ENCODE assay signal across 12 mouse cellular contexts in genomic region chr1:153274611-153275010, GRCm38 (mm10). TPM values are rescaled to one million over a fixed set of nuclear protein-coding genes. Genes with fewer than 3 reads are reported as not detected.
DNase-seq lines count a peak whose midpoint lies in the region; ATAC-seq and TF ChIP-seq lines count a peak whose summit lies in the region.
"Had no signal": no experiment of that assay in that cellular context is flagged by ENCODE, and none has a peak within 500 bp of the region (broad histone marks: within the 10 kb centered on the region; RNA-seq: fewer than 3 reads in every experiment).

No protein-coding gene starts in this region.

- no peaks in the 10 kb centered on the region for H3K36me3 ChIP-seq in intestine, embryonic 14.5 days (ENCODE audit: control insufficient read depth, insufficient read depth, low read length)
- H3K36me3 ChIP-seq in intestine, postnatal 0 days (ENCODE audit: control insufficient read depth, insufficient read depth), result no peaks in the 10 kb centered on the region
- H3K36me3 ChIP-seq in embryonic facial prominence, embryonic 14.5 days (ENCODE audit: control insufficient read depth, insufficient read depth, low read length), result no peaks in the 10 kb centered on the region
- H3K36me3 ChIP-seq in lung, embryonic 16.5 days (ENCODE audit: control insufficient read depth, insufficient read depth, low read length), result no peaks in the 10 kb centered on the region
- H3K36me3 ChIP-seq in hindbrain, embryonic 14.5 days (replicated peaks; ENCODE audit: control insufficient read depth, insufficient read depth), result no peaks in the 10 kb centered on the region
- H3K36me3 ChIP-seq: limb, embryonic 15.5 days had no signal

- H3K4me3 ChIP-seq in intestine, embryonic 14.5 days (ENCODE audit: low read depth, low read length), result no peak overlapping the region
- H3K4me3 ChIP-seq in intestine, postnatal 0 days (ENCODE audit: low read depth, low read length), result no peak overlapping the region
- no peak overlapping the region for H3K4me3 ChIP-seq in embryonic facial prominence, embryonic 14.5 days (ENCODE audit: low read depth, low read length)
- no peak overlapping the region for H3K4me3 ChIP-seq in lung, embryonic 16.5 days (ENCODE audit: low read length)
- H3K4me3 ChIP-seq in hindbrain, embryonic 14.5 days (replicated peaks; ENCODE audit: low read length), result no peak overlapping the region
- H3K4me3 ChIP-seq: limb, embryonic 15.5 days had no signal

- 26% methylated on average over 6 of the region's 6 CpGs for WGBS in intestine, embryonic 14.5 days
- 15% methylated on average over 6 of the region's 6 CpGs for whole genome bisulfite sequencing in intestine, postnatal 0 days
- WGBS in embryonic facial prominence, embryonic 14.5 days, result 40% methylated on average over 6 of the region's 6 CpGs
- WGBS in lung, embryonic 16.5 days, result 10% methylated on average over 6 of the region's 6 CpGs
- whole genome bisulfite sequencing in hindbrain, embryonic 14.5 days, result 39% methylated on average over 6 of the region's 6 CpGs

- 0 out of 2 replicates have a peak, but pooled peaks have one; percentile 48 for ATAC-seq in intestine, embryonic 14.5 days (replicated peaks; ENCODE audit: low FRiP score, low TSS enrichment, low read depth)
- ATAC-seq in intestine, postnatal 0 days, result no peak
- ATAC-seq in embryonic facial prominence, embryonic 14.5 days (ENCODE audit: low read depth), result peak; percentile 19; the same call in 1 of the 2 replicates
- peak; percentile 83 for ATAC-seq in lung, embryonic 16.5 days (ENCODE audit: low read depth)
- no peak for ATAC-seq in hindbrain, embryonic 14.5 days (ENCODE audit: low FRiP score)

- H3K9me3 ChIP-seq in intestine, embryonic 14.5 days (ENCODE audit: control insufficient read depth, low read length), result no peaks in the 10 kb centered on the region
- H3K9me3 ChIP-seq in intestine, postnatal 0 days (ENCODE audit: control insufficient read depth), result no peaks in the 10 kb centered on the region
- no peaks in the 10 kb centered on the region for H3K9me3 ChIP-seq in embryonic facial prominence, embryonic 14.5 days (ENCODE audit: control insufficient read depth, low read length)
- no peaks in the 10 kb centered on the region for H3K9me3 ChIP-seq in lung, embryonic 16.5 days (ENCODE audit: control insufficient read depth, low read length)
- H3K9me3 ChIP-seq in hindbrain, embryonic 14.5 days (ENCODE audit: control insufficient read depth, low read length), result no peaks in the 10 kb centered on the region
- H3K9me3 ChIP-seq: limb, embryonic 15.5 days had no signal

- no peak overlapping the region for H3K4me2 ChIP-seq in intestine, embryonic 14.5 days (ENCODE audit: low read length)
- H3K4me2 ChIP-seq in intestine, postnatal 0 days (replicated peaks; ENCODE audit: low read depth), result no peak overlapping the region
- H3K4me2 ChIP-seq in embryonic facial prominence, embryonic 14.5 days (ENCODE audit: low read depth, low read length), result no peak overlapping the region; the same call in 1 of the 2 replicates
- peak overlapping the region; percentile 34 for H3K4me2 ChIP-seq in lung, embryonic 16.5 days (ENCODE audit: low read depth, low read length)
- no peak overlapping the region for H3K4me2 ChIP-seq in hindbrain, embryonic 14.5 days (replicated peaks)
- H3K4me2 ChIP-seq: limb, embryonic 15.5 days had no signal

- H3K27ac ChIP-seq in intestine, embryonic 14.5 days (ENCODE audit: low read depth), result no peak overlapping the region
- no peak overlapping the region for H3K27ac ChIP-seq in intestine, postnatal 0 days (ENCODE audit: low read depth, low read length)
- H3K27ac ChIP-seq in embryonic facial prominence, embryonic 14.5 days (replicated peaks; ENCODE audit: low read depth, low read length), result no peak overlapping the region
- H3K27ac ChIP-seq in lung, embryonic 16.5 days (ENCODE audit: low read length), result peak overlapping the region; percentile 75
- H3K27ac ChIP-seq in hindbrain, embryonic 14.5 days, result no peak overlapping the region
- H3K27ac ChIP-seq: limb, embryonic 15.5 days had no signal

- TF ChIP-seq CTCF in intestine, postnatal 0 days (IDR thresholded peaks at IDR 0.05; ENCODE audit: low read depth), result no peak

- peaks cover 32% of the 10 kb centered on the region for H3K4me1 ChIP-seq in intestine, embryonic 14.5 days (replicated peaks; ENCODE audit: control insufficient read depth, insufficient read depth, low read length)
- H3K4me1 ChIP-seq in intestine, postnatal 0 days (replicated peaks; ENCODE audit: control insufficient read depth, insufficient read depth, low read length), result no peaks in the 10 kb centered on the region
- H3K4me1 ChIP-seq in embryonic facial prominence, embryonic 14.5 days (ENCODE audit: control insufficient read depth, insufficient read depth, low read length), result peaks cover 24% of the 10 kb centered on the region
- H3K4me1 ChIP-seq in lung, embryonic 16.5 days (replicated peaks; ENCODE audit: control insufficient read depth, insufficient read depth, low read length), result peaks cover 34% of the 10 kb centered on the region
- peaks cover 8% of the 10 kb centered on the region; the same call in 1 of the 2 replicates for H3K4me1 ChIP-seq in hindbrain, embryonic 14.5 days (replicated peaks; ENCODE audit: control insufficient read depth, insufficient read depth, low read length)

- no peak overlapping the region for H3K9ac ChIP-seq in intestine, embryonic 14.5 days (ENCODE audit: low read length)
- no peak overlapping the region for H3K9ac ChIP-seq in intestine, postnatal 0 days (ENCODE audit: low read depth, low read length)
- H3K9ac ChIP-seq in embryonic facial prominence, embryonic 14.5 days (ENCODE audit: low read depth, low read length), result no peak overlapping the region
- no peak overlapping the region for H3K9ac ChIP-seq in lung, embryonic 16.5 days (ENCODE audit: low read length)
- H3K9ac ChIP-seq in hindbrain, embryonic 14.5 days, result no peak overlapping the region
- H3K9ac ChIP-seq: limb, embryonic 15.5 days had no signal

- peak; percentile 31 to 67 for DNase-seq in cerebellum, postnatal 10 days
- no peak for DNase-seq in cerebellum, adult 8-10 months
- DNase-seq in intestine, embryonic 14.5 days (ENCODE audit: low spot score), result no peak
- DNase-seq in embryonic facial prominence, embryonic 14.5 days (ENCODE audit: low spot score), result peak; percentile 81
- DNase-seq in ovary, postnatal 14 days (ENCODE audit: low spot score), result no peak
- no peak for DNase-seq in hindbrain, embryonic 14.5 days (ENCODE audit: low spot score)
- DNase-seq: gastrocnemius, postnatal 25 days; kidney, postnatal 4 days; retina, postnatal 1 day had no signal

- H3K27me3 ChIP-seq in intestine, embryonic 14.5 days (replicated peaks; ENCODE audit: control insufficient read depth, insufficient read depth, low read length), result no peaks in the 10 kb centered on the region
- H3K27me3 ChIP-seq in intestine, postnatal 0 days (replicated peaks; ENCODE audit: control insufficient read depth, insufficient read depth, low read length), result no peaks in the 10 kb centered on the region
- no peaks in the 10 kb centered on the region for H3K27me3 ChIP-seq in embryonic facial prominence, embryonic 14.5 days (replicated peaks; ENCODE audit: control insufficient read depth, insufficient read depth, low read length)
- H3K27me3 ChIP-seq in lung, embryonic 16.5 days (ENCODE audit: control insufficient read depth, insufficient read depth, low read depth, low read length), result no peaks in the 10 kb centered on the region
- H3K27me3 ChIP-seq in hindbrain, embryonic 14.5 days (ENCODE audit: control insufficient read depth, insufficient read depth, low read length), result no peaks in the 10 kb centered on the region
- H3K27me3 ChIP-seq: limb, embryonic 15.5 days had no signal

RNA-seq across cellular contexts. Expression of gene Lamc1, which starts 58.0 kb away (rescaled TPM):
- polyA plus RNA-seq in intestine, embryonic 14.5 days (2014; fragmentation: Nextera tagmentation; extraction: Ambion mirVana), result 104 and 112 TPM in 2 replicates
- 39.2 and 44.5 TPM in 2 replicates for polyA plus RNA-seq in intestine, postnatal 0 days (2015; fragmentation: Nextera tagmentation; extraction: Ambion mirVana)
- polyA plus RNA-seq in embryonic facial prominence, embryonic 14.5 days (2014; fragmentation: Nextera tagmentation; extraction: Ambion mirVana), result 87.8 and 98.5 TPM in 2 replicates
- 126 and 135 TPM in 2 replicates for polyA plus RNA-seq in lung, embryonic 16.5 days (2015; fragmentation: Nextera tagmentation; extraction: Ambion mirVana)
- polyA plus RNA-seq in hindbrain, embryonic 14.5 days (2014; fragmentation: Nextera tagmentation; extraction: Ambion mirVana), result 28.1 and 29.2 TPM in 2 replicates

Comparison
In these comparisons a context has a peak if more than half of its experiments do, and no peak if none do; other contexts are left out.
1. DNase-seq: peak in cerebellum, postnatal 10 days (2 of 2) and embryonic facial prominence, embryonic 14.5 days (single experiment); none in cerebellum, adult 8-10 months (single experiment), intestine, embryonic 14.5 days (single experiment), ovary, postnatal 14 days (single experiment) and hindbrain, embryonic 14.5 days (single experiment).
2. ATAC-seq: peak in intestine, embryonic 14.5 days (single experiment), embryonic facial prominence, embryonic 14.5 days (single experiment) and lung, embryonic 16.5 days (single experiment); none in intestine, postnatal 0 days (single experiment) and hindbrain, embryonic 14.5 days (single experiment).